Mouse (Mus musculus) myocyte (in vitro differentiated cells): ENCODE measurements at regions not wholly inside any gene's neighbourhood (a gene's known extent, or its start where the extent isn't known, plus 50 kb on each side); places are given as distances from the start of the nearest gene placed in this dataset.

Experiments used
- CEBPB ChIP-seq: IDR thresholded peaks from 2 replicates; pipeline ENCODE4 v1.6.1; 2011; ENCODE audit warnings: mild to moderate bottlenecking, moderate library complexity; ENCODE audit not compliant: poor library complexity, insufficient read depth, severe bottlenecking
- E2F4 ChIP-seq: IDR thresholded peaks from one replicate; pipeline ENCODE4 v1.6.1; 2011; ENCODE audit warnings: mild to moderate bottlenecking, control low read depth, moderate library complexity; ENCODE audit not compliant: insufficient read depth
- MAX ChIP-seq: IDR thresholded peaks from one replicate; pipeline ENCODE4 v1.6.1; 2011; ENCODE audit warnings: low read depth, mild to moderate bottlenecking, control low read depth
- MYOD1 ChIP-seq, 3 experiments: IDR thresholded peaks; one replicate each; pipeline ENCODE4 v1.6.1; 2011; ENCODE audit warnings: control low read depth in 2 of 3, low read depth in 2 of 3, mild to moderate bottlenecking in 2 of 3, moderate library complexity in 1 of 3; ENCODE audit not compliant: insufficient read length in 2 of 3, control insufficient read depth in 1 of 3
- MYOG ChIP-seq, 3 experiments: IDR thresholded peaks; one replicate each; pipeline ENCODE4 v1.6.1; 2011; ENCODE audit warnings: control low read depth in 2 of 3, low read depth in 2 of 3, mild to moderate bottlenecking in 2 of 3; ENCODE audit not compliant: insufficient read length in 2 of 3, control insufficient read depth in 1 of 3, insufficient read depth in 1 of 3
- POLR2A ChIP-seq: IDR thresholded peaks from one replicate; pipeline ENCODE4 v1.6.1; 2011; ENCODE audit warnings: low read depth, mild to moderate bottlenecking, control low read depth, moderate library complexity; ENCODE audit not compliant: insufficient read length
- POLR2AphosphoS2 ChIP-seq: IDR thresholded peaks from one replicate; pipeline ENCODE4 v1.6.1; 2011; ENCODE audit warnings: low read depth, control low read depth; ENCODE audit not compliant: insufficient read length
- REST ChIP-seq: IDR thresholded peaks from one replicate; pipeline ENCODE4 v1.6.1; 2011; ENCODE audit warnings: mild to moderate bottlenecking, control low read depth, moderate library complexity; ENCODE audit not compliant: insufficient read depth, insufficient read length
- TCF12 ChIP-seq: IDR thresholded peaks from one replicate; pipeline ENCODE4 v1.6.1; 2011; ENCODE audit warnings: mild to moderate bottlenecking, control low read depth; ENCODE audit not compliant: poor library complexity, insufficient read depth, severe bottlenecking
- TCF3 ChIP-seq: IDR thresholded peaks from one replicate; pipeline ENCODE4 v1.6.1; 2011; ENCODE audit warnings: low read depth, control low read depth; ENCODE audit not compliant: insufficient read length

GRCm38 (mm10) chr7:64027100-64027499 is 88.4 kb upstream of the Klf13 start:
- TF ChIP-seq POLR2A (no peak), CEBPB (no peak), REST (no peak), MAX (no peak), MYOG (IDR thresholded peaks at IDR 0.05; ENCODE audit: control insufficient read depth in 1 of 3, insufficient read depth in 1 of 3, insufficient read length in 2 of 3, low read depth in 2 of 3) (no peak), TCF3 (no peak), E2F4 (no peak), TCF12 (no peak), MYOD1 (IDR thresholded peaks at IDR 0.05; ENCODE audit: control insufficient read depth in 1 of 3, insufficient read length in 2 of 3, low read depth in 2 of 3) (no peak), POLR2AphosphoS2 (no peak)
